Mouse (Mus musculus): ENCODE measurements around the gene Pmpca. TPM values are rescaled to one million over a fixed set of nuclear protein-coding genes. Genes with fewer than 3 reads are reported as not detected.

Pmpca gene
- polyA plus RNA-seq, 1 experiment from 2014 or later, result 55.4 TPM

- Histone ChIP-seq H3K9me3 (ENCODE audit: control insufficient read depth, low read length) (no peaks in the 10 kb centered on the region), H3K9ac (ENCODE audit: low read length) (peak overlapping the region; percentile 71), H3K4me2 (replicated peaks; ENCODE audit: low read depth) (peak overlapping the region; percentile 72), H3K27ac (replicated peaks) (peak overlapping the region; percentile 92), H3K36me3 (ENCODE audit: control insufficient read depth, insufficient read depth, low read length) (peaks cover 6% of the 10 kb centered on the region), H3K27me3 (ENCODE audit: control insufficient read depth, insufficient read depth, low read length) (no peaks in the 10 kb centered on the region), H3K4me1 (replicated peaks; ENCODE audit: control insufficient read depth, insufficient read depth) (peaks cover 7% of the 10 kb centered on the region), H3K4me3 (ENCODE audit: low read depth, low read length) (peak overlapping the region; percentile 54)
- peak; percentile 90 for ATAC-seq (ENCODE audit: low FRiP score, low TSS enrichment)
- peak; percentile 50 for TF ChIP-seq CTCF (IDR thresholded peaks at IDR 0.05; ENCODE audit: low read depth)
- TF ChIP-seq EP300 (optimal IDR thresholded peaks at IDR 0.05), result no peak
- peak; percentile 94 for DNase-seq (ENCODE audit: low spot score)
- WGBS, result under 1% methylated on average over 44 of the region's 44 CpGs
Observed at GRCm38 (mm10) chr2:26445666-26446445, 56.7 kb downstream of the Pmpca start.

- DNase-seq (ENCODE audit: low spot score) (no peak), ATAC-seq (ENCODE audit: low FRiP score, low TSS enrichment) (no peak)
- Histone ChIP-seq H3K4me3 (ENCODE audit: low read depth, low read length) (peak overlapping the region; percentile 54), H3K4me2 (replicated peaks; ENCODE audit: low read depth) (peak overlapping the region; percentile 72), H3K9me3 (ENCODE audit: control insufficient read depth, low read length) (no peaks in the 10 kb centered on the region), H3K27ac (replicated peaks) (peak overlapping the region; percentile 92), H3K9ac (ENCODE audit: low read length) (peak overlapping the region; percentile 51; the same call in 1 of the 2 replicates), H3K4me1 (replicated peaks; ENCODE audit: control insufficient read depth, insufficient read depth) (peaks cover 7% of the 10 kb centered on the region), H3K36me3 (ENCODE audit: control insufficient read depth, insufficient read depth, low read length) (no peaks in the 10 kb centered on the region), H3K27me3 (ENCODE audit: control insufficient read depth, insufficient read depth, low read length) (no peaks in the 10 kb centered on the region)
- TF ChIP-seq EP300 (optimal IDR thresholded peaks at IDR 0.05) (no peak), CTCF (IDR thresholded peaks at IDR 0.05; ENCODE audit: low read depth) (no peak)
- WGBS, result 71% methylated on average over 4 of the region's 4 CpGs
Observed at GRCm38 (mm10) chr2:26446671-26447070, 57.5 kb downstream of the Pmpca start.

Other genes with a start within 250 kb of the Pmpca start
- not detected in 2 replicates for gene Lhx3, start 181.1 kb upstream of the Pmpca start, polyA plus RNA-seq (2015; fragmentation: Nextera tagmentation; extraction: Ambion mirVana)
- 10.7 and 11.2 TPM in 2 replicates for gene Qsox2, start 151.8 kb upstream of the Pmpca start, polyA plus RNA-seq (2015; fragmentation: Nextera tagmentation; extraction: Ambion mirVana)
- 0.21 and 0.40 TPM in 2 replicates for gene Ccdc187, start 94.8 kb upstream of the Pmpca start, polyA plus RNA-seq (2015; fragmentation: Nextera tagmentation; extraction: Ambion mirVana)
- gene Gpsm1, start 73.8 kb upstream of the Pmpca start, polyA plus RNA-seq (2015; fragmentation: Nextera tagmentation; extraction: Ambion mirVana), result 20.4 and 20.9 TPM in 2 replicates
- gene Dnlz, start 37.2 kb upstream of the Pmpca start, polyA plus RNA-seq (2015; fragmentation: Nextera tagmentation; extraction: Ambion mirVana), result 15.1 and 16.6 TPM in 2 replicates
- gene Card9, start 28.4 kb upstream of the Pmpca start, polyA plus RNA-seq (2015; fragmentation: Nextera tagmentation; extraction: Ambion mirVana), result 0.51 and 0.55 TPM in 2 replicates
- 7.4 and 9.5 TPM in 2 replicates for gene Snapc4, start 8.7 kb upstream of the Pmpca start, polyA plus RNA-seq (2015; fragmentation: Nextera tagmentation; extraction: Ambion mirVana)
- 52.6 and 58.9 TPM in 2 replicates for gene Entr1, start within 50 bp of the Pmpca start, polyA plus RNA-seq (2015; fragmentation: Nextera tagmentation; extraction: Ambion mirVana)
- 6.3 and 7.7 TPM in 2 replicates for gene Inpp5e, start 19.9 kb downstream of the Pmpca start, polyA plus RNA-seq (2015; fragmentation: Nextera tagmentation; extraction: Ambion mirVana)
- gene Sec16a, start 55.9 kb downstream of the Pmpca start, polyA plus RNA-seq (2015; fragmentation: Nextera tagmentation; extraction: Ambion mirVana), result 10.6 and 11.7 TPM in 2 replicates
- 4.8 and 5.6 TPM in 2 replicates for gene Notch1, start 127.3 kb downstream of the Pmpca start, polyA plus RNA-seq (2015; fragmentation: Nextera tagmentation; extraction: Ambion mirVana)
- 49.7 and 54.3 TPM in 2 replicates for gene Egfl7, start 190.7 kb downstream of the Pmpca start, polyA plus RNA-seq (2015; fragmentation: Nextera tagmentation; extraction: Ambion mirVana)
- 0.18 TPM in 1 of 2 replicates, not detected in the other for gene Gm20532, start 197.3 kb downstream of the Pmpca start, polyA plus RNA-seq (2015; fragmentation: Nextera tagmentation; extraction: Ambion mirVana)
- 109 and 120 TPM in 2 replicates for gene Agpat2, start 215.1 kb downstream of the Pmpca start, polyA plus RNA-seq (2015; fragmentation: Nextera tagmentation; extraction: Ambion mirVana)
- gene Fam69b, start 239.1 kb downstream of the Pmpca start, polyA plus RNA-seq (2015; fragmentation: Nextera tagmentation; extraction: Ambion mirVana), result 10.9 and 13.4 TPM in 2 replicates

Measured in stomach, postnatal 0 days (tissue).